Mouse (Mus musculus) embryo, embryonic 10 days (tissue): Measurements from ENCODE around the gene Dpf3.

ENCODE experiments used
- DNase-seq: peaks from one replicate; pipeline ENCODE4 v3.0.0-alpha.2; 2015; ENCODE audit warnings: low spot score

Gene Dpf3

DNA sequence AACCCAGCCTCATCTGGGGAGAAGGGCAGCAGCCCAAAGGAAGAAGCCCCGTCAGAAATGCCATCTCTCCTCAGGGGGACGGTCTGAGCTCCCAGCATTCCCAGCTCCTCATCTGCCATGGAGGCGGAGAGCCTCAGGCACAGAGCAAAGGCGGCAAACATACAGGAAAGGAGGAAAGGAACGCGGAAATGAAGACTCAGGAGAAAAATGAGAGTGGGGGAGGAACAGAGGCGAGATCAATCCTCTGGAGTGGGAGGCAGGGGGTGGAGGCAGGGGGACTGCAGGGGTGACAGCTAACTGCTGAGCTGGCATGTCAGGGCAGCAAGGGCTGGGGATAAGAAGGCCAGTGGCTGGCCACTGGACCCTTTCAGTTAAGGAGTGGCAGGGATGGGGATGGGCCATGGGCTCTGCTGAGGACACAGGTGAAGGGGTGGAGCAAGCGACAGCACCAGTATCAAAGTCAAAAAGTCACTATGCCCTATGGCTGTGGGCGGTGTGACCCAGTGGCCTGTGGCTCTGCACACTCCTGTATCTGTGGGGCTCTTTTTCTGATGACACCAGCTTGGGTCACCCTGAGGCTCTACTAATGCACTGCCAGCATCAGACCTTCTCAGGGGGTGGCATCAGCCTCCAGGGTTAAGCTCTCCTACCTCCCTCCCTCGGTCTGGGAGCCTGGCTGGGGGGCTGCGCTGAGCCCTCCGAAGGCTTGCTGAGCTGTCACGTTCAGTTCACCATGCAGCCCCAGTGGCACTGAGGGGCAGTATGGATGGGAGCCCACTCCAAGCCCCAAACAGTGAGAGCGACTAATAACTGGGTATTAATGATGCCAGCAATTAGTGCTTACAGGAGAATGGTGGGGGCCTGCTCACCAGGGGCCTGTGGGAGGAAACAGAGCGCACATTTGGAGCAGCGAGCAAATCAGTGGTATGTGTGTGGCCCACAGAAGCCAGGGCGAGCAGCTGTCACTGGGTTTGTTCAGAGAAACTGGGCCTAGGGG is 200.7 kb downstream of the Dpf3 start:
- DNase-seq = no peak

DNA sequence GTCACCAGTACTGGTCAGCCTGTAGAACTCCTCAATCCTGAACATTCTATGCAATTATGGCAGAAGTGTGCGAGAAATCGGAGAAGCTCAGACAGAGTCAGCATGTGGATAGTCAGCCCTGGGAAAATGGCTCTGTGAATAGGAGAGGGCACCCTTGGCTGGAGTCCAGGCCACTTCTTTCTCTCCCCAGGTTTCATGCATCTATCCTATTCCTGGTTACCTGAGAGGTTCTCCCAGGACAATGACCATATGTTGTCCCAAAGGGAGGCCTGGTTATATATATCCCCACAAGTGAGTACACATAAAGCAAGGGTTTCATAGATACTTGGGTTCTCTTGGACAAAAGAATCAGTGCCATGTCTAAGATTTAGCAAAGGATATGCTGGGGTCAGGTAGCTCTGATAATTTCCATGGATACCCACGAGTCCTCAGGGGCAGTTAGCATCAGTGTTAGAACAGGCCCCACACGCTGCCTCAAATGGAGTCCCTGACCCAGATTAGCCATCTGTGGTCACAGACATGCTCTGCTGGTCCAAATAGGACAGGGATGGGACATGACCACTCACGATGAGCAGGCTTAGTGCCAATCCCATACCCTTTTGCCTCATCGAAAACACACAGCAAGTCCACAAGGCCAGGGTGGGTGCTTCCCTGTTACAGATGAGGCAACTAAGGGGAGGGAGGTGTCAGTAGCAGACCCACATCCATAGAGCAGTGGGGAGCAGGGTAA is 203.8 kb downstream of the Dpf3 start:
- no peak for DNase-seq

DNA sequence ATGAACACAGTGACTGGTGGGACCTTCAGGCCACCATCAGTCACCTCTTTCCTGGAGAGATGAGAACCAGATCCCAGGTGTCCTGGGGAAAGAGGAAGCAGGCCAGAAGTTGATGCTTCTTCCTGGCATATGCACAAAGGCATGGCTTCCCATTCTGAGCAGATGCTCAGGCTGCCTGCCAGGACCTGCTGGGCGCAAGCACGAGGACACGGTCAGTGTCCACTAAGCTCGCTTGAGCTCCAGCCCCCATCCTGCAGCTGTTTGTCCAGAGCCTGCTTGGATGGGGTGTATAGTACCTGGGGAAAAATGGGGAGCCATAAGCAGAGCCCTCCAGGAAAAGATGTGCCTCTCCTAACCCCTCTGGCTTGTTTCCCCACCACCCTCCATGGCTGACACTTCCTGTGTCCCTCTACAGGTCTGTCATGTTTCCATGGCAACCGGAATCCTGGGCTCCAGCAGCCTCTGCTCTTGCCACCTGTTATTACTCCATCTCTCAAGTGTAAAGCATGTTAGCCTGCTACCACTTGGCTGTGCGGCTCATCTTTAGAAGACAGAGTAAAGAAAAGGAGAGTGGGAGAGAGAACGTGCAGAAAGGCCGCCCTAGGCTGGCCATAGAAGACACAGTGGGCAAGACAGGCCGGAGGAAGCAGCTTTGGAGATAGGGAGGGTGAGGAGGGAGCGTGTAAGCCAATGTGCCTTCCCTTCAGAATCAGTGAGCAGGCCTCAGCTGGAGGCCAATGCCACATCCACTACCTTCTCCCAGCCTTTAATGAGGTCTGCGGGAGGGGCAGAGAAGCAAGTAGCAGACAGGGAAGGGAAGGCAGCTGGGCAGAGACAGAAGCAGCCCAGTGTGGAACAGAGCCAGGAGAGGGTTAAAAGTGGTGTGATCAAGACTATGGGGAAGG is 209.7 kb downstream of the Dpf3 start:
- DNase-seq = peak; percentile 39

DNA sequence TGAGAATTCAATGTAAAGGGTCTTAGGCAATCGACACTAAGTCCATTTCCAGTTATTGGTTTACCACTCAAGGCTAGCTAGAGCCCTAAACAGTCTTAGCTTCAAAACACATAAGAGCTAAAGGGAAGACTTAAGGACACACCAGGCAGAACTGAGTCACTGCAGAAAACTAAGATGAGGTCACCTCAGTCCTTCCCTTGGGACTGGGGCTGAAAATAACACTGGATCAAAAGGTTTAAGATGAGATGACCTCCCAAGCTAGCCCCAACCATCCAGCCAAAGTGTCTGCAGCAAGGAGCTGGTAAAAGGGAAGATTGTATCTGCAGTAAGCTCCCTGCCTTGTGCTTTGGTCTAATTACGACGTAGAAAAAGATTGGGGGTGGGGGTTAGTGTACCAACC is 216.3 kb downstream of the Dpf3 start:
- DNase-seq = no peak

DNA sequence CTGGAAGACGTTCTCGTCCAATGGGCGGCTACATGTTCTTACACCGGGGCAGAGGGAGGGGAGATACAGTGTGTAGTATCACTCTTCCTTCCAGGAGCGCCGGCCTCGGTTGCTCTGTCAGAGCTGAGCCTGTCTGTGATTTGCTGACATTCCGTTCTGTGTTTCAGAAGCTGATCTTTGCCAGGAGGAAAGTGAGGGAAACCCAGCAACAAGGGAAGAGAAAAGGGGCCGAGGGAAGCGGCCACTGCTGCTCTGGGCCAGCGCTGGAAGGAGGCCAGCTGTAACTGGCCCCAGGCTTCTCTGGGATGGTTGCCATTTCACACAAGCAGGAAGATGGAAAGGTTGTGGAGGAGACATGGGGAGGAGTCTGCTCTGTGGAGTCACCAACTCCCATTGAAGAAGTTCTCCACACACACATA is 219.0 kb downstream of the Dpf3 start:
- no peak for DNase-seq

DNA sequence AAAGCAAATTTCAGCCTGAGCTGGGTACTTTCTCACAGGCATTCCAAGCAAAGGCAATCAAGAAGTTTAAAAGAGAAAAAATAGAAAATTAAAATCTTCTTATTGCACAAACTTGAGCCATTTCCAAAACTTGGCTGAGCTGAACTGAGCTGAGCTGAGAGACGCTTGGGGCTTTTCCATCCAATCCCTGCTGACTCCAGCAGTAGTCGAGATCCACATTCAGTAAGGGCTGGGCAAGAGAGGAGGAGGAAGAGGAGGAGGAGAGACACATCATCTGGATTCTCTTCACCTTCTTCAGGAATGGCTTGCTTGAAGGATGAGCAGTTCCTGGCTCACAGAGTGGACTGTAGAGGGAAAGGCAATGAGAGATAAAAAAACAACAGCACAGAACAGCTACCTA is 227.0 kb downstream of the Dpf3 start:
- no peak for DNase-seq

DNA sequence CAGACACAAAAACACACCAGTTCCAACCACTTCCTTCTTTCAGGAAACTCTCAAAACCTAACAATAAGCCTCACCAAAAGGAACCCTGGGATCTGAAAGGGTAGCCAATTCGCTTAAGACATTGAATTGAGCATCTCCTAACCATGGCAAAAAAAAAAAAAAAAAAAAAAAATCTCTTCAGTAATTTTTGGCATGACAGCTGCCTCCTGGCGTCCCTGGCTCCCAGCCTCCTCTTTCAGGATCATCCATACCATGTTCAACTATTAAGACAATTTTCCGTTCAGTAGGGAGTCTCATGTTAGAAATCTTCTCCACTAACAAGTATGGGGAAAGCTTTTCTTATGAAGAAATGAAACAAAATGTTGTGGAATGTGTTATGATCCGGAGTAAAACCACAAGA is 233.1 kb downstream of the Dpf3 start:
- no peak for DNase-seq

DNA sequence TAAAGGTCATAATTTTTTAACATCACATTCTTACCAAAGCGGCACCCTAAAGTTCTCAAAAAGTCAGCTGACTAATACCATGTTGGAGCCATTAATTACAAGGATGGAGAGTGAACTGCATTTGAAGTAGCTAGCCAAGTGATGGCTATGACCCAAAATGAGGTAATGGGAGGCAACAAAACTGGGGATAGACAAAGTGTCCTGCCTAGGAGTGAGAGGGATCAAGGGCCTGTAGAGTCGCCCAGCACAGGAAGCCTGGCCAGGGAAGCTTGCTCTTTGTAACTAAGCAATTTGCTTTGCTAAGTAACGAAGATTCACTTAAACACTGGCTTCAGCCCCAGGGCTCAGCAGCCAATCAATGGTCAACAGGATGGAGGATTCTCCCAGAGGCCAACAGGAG is 238.4 kb downstream of the Dpf3 start:
- no peak for DNase-seq

DNA sequence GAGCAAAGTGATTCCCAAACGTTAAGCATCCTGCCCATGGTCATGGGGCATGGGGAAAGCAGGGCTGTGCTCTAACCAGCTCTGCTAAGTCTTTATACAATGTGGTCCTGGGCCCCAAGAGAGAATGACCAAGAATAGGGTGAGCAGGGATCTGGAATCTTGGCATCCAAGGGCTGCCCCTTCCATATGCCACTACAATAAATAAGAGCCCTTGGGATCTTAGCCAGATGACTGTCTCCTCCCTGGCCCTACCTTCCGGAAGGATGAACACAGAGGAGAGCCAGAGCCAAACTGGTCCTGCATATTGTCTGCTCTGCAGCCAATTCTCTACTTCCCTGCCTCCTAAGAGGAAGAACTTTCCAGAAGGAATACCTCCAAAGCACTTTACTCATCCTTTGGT is 238.9 kb downstream of the Dpf3 start:
- no peak for DNase-seq

DNA sequence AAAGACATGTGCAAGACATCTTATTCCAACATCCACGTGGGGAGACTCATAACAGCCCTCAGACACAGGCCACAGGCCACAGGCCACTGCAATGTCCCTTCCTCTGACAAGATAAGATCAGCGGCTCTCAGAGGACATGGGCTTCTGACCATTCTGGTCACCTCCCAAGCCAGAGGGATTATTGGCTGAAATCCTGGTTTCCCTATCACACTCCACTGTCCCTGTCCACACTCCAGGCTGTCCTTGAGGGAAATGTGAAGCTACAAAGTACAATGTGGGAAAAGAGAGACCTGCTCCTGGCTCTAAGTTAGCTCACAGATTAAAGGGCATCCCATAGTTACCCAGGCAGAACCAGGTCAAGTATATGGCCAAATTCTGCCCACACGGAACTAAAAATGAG is 239.8 kb downstream of the Dpf3 start:
- no peak for DNase-seq

DNA sequence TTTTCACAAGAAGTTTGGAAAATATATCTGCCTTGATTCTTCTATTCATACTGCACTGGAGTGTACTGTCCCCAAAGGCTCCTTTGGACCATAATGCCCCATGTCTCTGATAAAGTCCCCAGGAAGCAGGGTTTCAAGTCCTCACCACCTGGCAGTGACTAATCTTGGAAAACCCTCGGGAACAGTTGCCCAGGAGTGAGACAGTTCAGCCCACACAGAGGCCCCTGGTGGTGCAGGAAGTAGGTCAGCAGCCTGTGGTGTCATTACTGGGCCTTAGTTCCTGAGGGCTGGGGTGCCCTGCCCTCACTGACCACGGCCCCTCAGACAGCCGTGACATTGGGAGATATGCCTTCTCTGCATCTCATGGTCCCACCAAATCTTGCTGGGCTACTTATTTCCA is 246.5 kb downstream of the Dpf3 start:
- DNase-seq = no peak

DNA sequence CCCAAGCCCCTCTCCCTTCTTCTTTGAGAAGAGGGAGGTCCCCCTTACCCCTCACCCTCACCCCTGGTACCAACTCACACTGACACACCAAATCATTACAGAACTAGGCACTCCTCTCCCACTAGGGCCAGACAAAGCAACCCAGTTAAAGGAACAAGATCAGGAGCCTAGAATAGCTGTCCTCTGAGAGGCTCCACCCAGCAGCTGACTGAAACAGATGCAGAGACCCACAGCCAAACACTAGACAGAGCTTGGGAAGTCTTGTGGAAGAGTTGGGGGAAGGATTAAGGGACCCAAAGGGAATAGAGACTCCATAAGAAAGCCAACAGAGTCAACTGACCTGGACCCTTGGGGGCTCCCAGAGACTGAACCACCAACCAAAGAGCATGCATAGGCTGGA is 246.9 kb downstream of the Dpf3 start:
- DNase-seq = no peak

DNA sequence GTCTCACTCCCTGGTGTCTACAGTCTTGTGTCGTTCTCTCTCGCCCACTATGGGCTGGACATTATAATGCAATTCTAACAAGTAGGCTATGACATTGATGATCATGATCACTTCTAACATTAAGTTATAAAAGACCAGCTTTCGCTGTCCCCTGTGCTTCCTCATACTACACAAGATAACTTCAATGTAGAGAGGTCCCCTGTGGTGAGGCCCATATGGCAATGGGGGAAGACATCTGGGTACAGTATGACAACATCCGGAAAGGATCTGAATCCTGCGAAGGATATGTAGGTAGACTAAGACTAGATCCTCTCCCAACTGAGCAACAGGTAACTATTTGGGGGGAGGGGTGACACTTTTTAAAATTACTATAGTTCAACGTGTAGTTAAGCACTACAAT is 251.7 kb downstream of the Dpf3 start:
- no peak for DNase-seq

DNA sequence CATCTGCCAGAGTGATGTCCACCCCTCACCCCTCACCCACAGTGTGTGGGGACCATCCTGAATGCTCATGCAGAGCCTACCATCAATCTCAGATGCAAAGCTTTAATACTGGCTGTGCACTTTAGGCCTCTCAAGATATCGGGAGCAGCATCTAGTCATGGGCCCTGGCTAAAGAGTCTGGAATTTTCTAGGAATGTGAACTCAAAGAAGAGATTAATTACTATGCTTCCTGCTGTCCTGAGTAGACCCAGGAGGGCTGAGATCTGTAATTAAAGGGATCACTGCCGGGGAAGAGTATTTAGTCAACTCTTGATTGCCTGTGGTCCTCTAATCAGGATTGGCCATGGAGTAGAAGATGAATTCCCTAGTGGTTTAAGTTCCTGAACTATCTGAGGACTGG is 252.5 kb downstream of the Dpf3 start:
- DNase-seq = no peak

DNA sequence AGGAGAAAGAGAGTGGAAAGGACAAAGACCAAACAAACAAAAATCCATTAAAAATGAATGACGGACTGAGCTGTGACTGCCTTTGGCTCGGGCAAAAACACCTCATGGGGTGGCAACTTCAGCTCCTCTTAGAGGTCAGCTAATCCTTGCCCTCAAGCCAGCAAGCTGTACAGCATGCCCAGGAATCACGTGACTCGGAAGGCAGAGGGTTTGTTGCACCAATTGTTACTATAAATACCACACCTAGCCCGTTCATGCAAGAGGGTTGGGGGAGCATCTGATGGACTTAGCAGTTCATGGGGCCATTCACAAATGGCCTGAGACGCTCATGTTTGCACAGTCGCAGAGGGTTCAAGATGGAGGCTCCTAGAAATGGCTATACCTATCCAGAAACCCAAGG is 253.9 kb downstream of the Dpf3 start:
- peak; percentile 32 for DNase-seq

DNA sequence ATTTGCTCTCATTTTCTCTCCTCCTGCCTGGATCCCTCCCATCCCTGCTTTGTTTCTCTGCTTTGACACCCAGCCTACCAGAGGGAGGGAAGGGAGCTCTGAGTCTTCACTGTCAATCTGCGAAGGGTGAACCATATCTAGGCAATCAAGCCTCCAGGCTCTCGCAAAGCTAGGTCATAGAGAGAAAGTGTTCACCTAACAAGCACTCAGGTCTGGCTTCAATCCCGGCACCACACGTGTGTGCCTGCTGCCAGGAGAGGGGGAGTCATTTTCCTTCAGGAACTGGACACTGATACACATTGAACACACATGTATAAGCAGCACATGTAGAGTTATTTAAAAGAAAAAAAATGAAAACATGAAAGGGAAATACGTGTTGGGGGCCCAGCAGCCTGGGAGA is 254.6 kb downstream of the Dpf3 start:
- DNase-seq = peak; percentile 14

DNA sequence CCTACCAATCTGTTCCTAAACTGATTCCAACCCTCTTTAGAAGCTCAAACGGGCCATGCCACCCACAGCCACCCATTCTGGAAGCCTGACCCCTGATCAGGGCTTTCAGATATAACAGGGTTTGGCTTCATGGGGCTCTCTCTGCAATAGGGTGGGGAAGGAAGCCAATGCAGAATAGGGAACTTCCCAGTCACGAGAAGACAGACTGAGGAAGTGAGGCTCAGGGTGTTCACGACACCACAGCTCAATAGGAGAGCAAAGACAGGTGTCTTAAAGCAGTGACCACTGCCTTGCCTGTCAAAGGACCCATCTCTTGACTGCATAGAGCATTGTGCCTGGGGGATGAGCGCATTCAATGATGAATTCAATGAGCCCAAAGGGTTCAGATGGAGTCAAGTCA is 256.3 kb downstream of the Dpf3 start:
- DNase-seq = no peak

DNA sequence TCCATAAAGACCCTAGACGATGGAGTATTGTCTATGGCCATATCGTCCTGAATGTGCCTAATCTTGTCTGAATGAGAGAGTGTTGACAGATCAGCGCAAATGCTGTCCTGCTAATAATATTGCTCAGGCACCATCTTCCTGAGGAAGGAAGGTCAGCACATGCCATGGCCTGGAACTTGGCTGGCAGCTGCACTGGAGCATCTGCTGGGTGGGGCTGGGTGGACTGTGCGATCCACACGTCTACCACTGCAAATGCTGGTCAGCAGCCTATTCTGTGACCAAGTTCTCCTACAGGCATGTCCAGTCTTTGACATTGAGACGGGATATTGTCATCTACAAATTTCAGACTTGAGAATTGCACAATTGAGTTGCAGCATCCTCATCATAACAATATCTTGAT is 257.8 kb downstream of the Dpf3 start:
- no peak for DNase-seq

DNA sequence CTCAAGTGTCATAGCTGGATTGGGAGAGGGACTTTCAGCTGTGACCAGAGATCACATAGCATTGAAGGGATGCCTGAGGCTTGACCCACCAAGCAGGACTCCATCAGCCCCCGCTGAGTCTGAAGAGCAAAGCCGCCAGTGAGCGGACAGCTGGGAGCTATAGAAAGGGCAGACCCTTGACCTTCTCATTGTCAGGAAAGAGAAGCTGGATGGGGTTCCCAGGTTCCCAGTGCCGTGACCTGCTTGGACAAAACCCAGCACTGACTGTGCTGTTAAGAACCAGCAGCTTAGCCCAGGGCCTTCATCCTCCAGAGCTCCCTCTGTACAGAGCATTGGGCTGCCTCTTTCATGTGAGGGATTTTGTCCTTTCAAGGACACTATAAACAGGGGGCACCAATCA is 260.5 kb downstream of the Dpf3 start:
- peak; percentile 67 for DNase-seq

DNA sequence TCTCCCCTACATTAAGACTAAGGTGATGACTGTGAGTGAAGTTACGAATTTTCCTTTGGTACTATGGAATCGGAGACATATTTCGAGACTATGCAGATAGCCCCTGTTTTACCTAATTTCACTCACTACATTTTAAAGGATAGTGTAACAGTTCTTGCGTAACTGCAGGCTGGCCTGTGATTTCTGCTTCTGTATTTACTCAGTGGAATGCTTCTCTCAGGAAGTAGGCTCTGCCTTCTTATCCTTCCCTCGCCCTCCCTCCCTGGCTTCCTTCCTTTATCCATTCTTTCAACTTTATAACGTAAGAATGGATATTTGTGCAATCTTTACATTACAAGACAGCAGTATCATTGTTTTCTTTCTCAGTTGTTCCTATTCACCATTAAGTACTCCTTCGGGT is 266.6 kb downstream of the Dpf3 start:
- no peak for DNase-seq

DNA sequence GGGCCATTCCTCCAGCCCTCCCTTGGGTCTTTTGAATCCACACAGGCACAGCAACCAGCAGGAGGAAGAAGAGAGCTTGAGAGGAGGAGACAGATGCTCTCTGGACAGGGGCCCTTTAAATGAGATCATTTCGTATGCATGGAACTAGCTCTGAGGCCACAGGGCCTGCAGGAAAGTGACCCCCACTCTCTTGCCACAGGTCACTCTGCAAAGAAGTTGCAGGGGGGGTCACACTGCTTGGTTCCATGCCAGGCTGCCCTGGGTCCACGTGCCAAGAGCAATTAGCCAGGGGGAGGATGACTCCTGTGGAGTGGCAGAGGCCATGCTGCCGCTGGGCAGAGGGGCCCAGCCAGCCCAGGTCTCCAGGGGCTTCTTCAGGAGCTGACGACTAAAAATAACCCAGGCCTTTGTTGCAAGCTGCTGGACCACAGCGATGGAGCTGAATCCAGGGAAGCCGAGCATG is 273.6 kb downstream of the Dpf3 start:
- DNase-seq = no peak

DNA sequence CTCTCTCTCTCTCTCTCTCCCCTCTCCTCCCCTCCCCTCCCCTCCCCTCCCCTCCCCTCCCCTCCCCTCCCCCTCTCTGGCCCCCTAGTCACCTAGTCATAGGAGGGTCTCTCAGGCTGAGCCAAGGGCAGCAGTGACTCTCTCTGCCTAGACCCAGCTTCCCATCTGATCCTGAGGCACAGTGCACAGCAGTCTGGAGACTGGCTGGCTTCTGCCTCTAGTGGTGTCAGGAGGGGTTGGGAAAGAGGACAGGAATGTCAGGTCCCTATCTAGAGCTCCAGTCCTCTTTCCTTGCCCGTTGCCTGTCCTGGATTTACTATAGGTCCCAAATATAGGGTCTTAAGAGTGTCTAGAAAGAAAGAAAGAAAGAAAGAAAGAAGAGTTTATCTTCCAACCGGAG is 275.5 kb downstream of the Dpf3 start:
- no peak for DNase-seq
